Mouse (Mus musculus): ENCODE results near the gene Cebpb.
A peak's percentile ranks its signal among the peaks of the same experiment; 100 is the strongest.

Gene Cebpb

GRCm38 (mm10) chr2:167691871-167692661, 3.4 kb downstream of the Cebpb start:
- DNase-seq (ENCODE audit: low spot score in 2 of 2) = peak; percentile 43 to 55

- no peak for DNase-seq (ENCODE audit: low spot score in 2 of 2)
These were observed 4.1 kb downstream of the Cebpb start for GRCm38 (mm10) chr2:167692831-167693230.

- DNase-seq (ENCODE audit: low spot score in 2 of 2) = no peak
These were observed 4.8 kb downstream of the Cebpb start for GRCm38 (mm10) chr2:167693540-167693939.

- no peak for DNase-seq (ENCODE audit: low spot score in 2 of 2)
These were observed 5.5 kb downstream of the Cebpb start for GRCm38 (mm10) chr2:167694244-167694643.

DNA sequence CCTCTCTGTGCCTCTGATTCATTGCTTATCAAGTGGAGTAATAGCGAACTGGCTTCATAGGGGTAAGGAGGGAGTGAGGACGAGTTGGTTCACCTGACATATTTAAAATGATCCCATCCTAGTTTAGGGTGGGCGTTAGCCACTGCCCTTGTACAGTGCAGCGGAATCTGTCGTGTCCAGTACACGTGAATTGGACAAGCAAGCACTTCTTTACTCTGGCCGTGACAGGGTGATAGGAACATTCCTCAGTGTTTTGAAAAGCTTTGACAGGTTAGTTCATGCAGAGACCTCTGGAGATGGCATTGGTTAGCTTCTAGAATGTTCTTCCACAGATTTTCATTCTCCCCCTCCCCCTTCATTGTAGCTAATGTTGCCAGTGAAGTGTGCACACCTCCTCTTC, 6.2 kb downstream of the Cebpb start:
- no peak for DNase-seq (ENCODE audit: low spot score in 2 of 2)

- no peak for DNase-seq (ENCODE audit: low spot score in 2 of 2)
These were observed 6.8 kb downstream of the Cebpb start for GRCm38 (mm10) chr2:167695491-167695890.

DNA sequence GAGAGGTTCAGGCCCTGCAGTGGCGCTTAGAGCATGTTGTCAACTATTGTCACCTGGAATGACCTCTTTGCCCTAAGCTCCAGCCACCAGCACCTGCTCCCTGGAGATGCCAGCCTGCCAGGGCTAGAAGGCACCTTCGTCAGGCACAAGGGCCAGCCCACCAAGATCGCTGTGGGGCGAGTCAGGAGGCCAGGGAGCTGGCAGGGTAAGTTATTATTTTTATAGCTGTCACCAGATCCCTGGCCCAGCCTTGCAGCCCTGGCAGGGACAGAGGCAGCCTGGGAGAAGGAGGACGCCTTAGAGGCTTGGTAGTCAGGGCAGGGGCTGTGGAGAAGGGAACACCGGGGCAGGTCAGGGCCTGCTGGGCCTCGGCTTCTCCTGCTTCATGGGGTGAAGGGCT, 7.4 kb downstream of the Cebpb start:
- DNase-seq (ENCODE audit: low spot score in 2 of 2) = no peak

DNA sequence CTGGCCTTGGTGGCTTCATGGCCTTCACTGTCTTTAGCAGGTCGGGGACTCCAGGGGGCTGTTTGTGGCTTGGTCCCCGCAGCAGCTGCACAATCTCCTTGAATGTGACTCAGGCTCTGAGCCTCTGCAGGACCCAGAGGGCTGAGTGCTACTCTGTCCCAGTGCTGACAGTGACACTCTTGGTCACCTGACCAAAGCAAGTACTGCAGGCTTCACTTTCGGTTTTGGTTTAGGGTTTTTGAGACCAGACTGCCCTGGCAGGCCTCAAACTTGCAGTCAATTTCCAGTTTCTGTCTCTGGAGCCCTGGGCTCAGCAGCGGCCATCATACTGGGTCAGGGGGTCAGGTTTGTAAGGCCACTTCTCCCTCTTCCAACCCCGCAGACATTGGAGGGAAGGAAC, 9.2 kb downstream of the Cebpb start:
- DNase-seq (ENCODE audit: low spot score in 2 of 2) = no peak

DNA sequence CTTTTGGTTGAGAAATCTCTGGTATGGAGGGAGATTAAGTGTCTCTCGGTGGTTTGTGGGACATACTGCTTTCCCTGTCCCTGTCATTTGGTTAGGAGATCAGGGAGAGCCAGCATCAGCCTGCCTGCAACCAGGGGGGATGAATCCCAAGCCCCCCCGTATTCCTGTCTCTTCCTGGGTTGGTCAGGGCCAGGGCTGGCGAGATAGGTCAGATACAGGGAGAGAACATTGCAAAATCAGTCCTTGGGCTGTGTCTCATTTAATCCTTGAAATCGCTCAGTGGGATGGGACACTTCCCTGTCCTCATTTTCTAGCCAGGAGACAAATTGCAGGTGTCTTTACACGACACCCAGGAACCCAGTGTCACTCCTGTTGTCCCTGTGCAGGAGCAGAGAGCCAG, 11.3 kb downstream of the Cebpb start:
- DNase-seq (ENCODE audit: low spot score in 2 of 2) = no peak

- DNase-seq (ENCODE audit: low spot score in 2 of 2) = no peak
These were observed 12.8 kb downstream of the Cebpb start for GRCm38 (mm10) chr2:167701472-167701871.

GRCm38 (mm10) chr2:167702126-167702525, 13.4 kb downstream of the Cebpb start:
- DNase-seq (ENCODE audit: low spot score in 2 of 2) = no peak

GRCm38 (mm10) chr2:167704409-167704808, 15.7 kb downstream of the Cebpb start:
- no peak for DNase-seq (ENCODE audit: low spot score in 2 of 2)

- DNase-seq (ENCODE audit: low spot score in 2 of 2) = no peak
These were observed 17.6 kb downstream of the Cebpb start for GRCm38 (mm10) chr2:167706183-167706939.

DNA sequence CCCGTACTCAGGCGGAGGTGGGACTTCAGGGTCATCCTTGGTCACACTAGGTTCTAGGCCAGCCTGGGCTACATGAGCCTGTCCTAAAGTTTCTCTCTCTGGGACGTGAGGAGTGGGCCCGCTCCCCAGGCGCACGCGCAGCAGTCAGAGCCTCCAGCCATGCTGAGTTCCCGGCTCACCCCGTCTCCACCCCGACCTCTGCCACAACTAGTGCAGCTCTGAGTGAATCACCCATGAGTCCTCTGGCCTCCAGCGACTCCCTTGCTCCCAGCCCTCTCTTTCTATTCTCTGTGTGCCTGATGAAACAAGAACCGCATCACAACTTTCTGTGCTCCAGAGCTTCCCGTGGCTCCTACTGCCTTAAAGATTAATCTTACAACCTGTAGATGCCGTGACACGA, 19.7 kb downstream of the Cebpb start:
- DNase-seq (ENCODE audit: low spot score in 2 of 2) = no peak

DNA sequence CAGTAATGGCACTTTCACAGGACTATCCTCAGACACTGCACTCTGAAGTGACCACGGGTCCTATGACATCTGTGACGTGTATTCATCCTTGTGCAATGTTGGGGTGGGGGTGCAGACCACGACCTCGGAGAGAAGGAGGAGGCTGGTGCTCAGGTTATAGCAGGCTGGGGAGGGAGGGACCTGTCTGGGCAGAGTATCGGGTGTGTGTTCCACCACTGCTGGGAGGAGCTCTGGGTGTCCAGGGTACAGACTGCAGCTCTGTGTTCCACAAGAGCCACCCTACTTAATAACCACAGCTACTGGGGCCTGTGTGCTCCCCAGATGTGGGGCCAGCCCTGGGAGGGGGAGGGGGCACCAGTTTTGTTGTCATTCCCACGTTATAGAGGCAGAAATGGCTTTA, 21.3 kb downstream of the Cebpb start:
- no peak for DNase-seq (ENCODE audit: low spot score in 2 of 2)

DNA sequence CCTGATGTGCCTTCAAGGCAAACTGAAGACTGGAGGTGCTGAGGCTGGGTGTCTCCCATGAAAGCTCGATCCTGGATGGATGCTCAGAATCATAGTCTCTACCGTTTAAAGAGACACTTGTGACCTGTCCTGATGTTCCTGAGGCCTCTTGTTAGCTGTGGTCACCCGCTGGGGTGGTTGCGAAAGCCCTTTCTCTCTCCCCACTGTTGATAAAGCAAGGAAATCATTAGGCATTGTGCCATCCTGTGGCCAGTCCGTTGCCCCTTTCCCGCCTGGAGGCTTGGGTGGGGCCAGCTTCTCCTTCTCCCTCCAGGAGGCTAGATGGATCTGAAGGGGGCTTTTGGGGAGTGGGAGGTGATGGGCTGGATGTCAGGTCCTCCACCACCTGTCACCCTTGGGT, 21.9 kb downstream of the Cebpb start:
- no peak for DNase-seq (ENCODE audit: low spot score in 2 of 2)

- no peak for DNase-seq (ENCODE audit: low spot score in 2 of 2)
These were observed 24.4 kb downstream of the Cebpb start for GRCm38 (mm10) chr2:167712872-167713821.

DNA sequence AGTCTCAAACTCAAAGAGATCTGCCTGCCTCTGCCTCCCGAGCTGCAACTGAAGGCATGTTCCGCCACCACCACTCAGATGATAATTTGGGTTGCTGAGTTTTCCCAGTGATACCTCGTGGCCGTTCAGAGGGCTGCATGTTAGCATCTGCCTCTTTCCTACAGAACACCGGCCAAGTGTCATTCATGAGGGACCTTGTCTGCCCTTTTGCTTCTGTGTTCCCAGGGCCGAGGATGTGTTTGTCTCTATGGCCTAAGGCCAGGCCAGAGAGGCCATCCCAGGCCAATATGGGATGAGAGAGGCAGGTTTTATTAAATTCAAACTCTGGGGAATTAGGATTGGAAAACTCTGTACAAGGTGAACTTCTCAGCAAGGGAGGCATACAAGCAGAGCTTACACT, 25.6 kb downstream of the Cebpb start:
- DNase-seq (ENCODE audit: low spot score in 2 of 2) = no peak

DNA sequence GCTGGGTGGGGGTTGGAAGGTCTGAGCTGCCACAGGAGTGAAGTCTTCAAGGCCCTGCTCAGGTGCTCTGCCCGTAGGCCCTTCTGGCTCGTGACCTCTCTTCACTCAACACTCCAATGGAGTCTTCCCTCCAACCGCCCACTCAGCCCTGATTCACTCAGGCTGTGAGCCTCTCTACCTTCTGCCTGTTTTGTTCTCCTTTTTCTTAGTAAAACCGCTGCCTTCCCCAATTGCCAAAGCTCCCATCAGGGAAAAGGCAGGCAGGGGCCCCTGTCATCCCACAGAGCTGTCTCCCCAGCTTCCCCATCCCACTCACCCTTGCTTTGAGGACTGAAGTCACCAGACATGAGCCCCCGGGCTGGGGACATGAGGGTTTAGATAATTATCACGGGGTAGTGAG, 26.3 kb downstream of the Cebpb start:
- peak; percentile 23 to 30 for DNase-seq (ENCODE audit: low spot score in 2 of 2)

GRCm38 (mm10) chr2:167717208-167717607, 28.5 kb downstream of the Cebpb start:
- no peak for DNase-seq (ENCODE audit: low spot score in 2 of 2)

DNA sequence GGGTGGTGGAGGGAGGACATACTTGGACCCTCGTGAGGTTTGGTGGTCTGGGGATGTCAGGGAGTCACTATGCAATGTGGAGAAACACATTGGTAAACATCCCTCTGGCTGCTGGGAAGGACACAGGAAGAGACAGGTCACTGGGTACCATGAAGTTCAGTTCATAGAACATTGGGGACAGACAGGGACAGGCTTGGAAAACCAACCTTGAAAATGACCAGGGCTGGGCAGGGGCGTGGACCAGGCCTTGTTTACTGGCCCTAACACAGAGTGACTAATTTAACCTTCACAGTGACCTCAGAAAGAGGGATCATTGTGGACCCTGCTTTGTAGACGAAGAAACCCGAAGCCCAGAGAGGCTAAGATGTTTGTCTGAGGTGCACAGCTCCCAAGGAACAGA, 30.8 kb downstream of the Cebpb start:
- no peak for DNase-seq (ENCODE audit: low spot score in 2 of 2)
